Mouse (Mus musculus) heart, adult 2 months (tissue): ENCODE results near the gene Kctd2.
A peak's percentile ranks its signal among the peaks of the same experiment; 100 is the strongest.

Experiments used
- CTCF ChIP-seq: fragments of 200-600 bp; IDR thresholded peaks from 2 replicates; pipeline ENCODE4 v1.8.1; 2022; ENCODE audit warnings: antibody characterized with exemption, mild to moderate bottlenecking, moderate library complexity
- POLR2A ChIP-seq: fragments of 200-500 bp; IDR thresholded peaks from 2 replicates; pipeline ENCODE4 v1.6.1; 2011; ENCODE audit warnings: mild to moderate bottlenecking, low read depth, low read length, control low read depth; ENCODE audit not compliant: insufficient read depth

DNA sequence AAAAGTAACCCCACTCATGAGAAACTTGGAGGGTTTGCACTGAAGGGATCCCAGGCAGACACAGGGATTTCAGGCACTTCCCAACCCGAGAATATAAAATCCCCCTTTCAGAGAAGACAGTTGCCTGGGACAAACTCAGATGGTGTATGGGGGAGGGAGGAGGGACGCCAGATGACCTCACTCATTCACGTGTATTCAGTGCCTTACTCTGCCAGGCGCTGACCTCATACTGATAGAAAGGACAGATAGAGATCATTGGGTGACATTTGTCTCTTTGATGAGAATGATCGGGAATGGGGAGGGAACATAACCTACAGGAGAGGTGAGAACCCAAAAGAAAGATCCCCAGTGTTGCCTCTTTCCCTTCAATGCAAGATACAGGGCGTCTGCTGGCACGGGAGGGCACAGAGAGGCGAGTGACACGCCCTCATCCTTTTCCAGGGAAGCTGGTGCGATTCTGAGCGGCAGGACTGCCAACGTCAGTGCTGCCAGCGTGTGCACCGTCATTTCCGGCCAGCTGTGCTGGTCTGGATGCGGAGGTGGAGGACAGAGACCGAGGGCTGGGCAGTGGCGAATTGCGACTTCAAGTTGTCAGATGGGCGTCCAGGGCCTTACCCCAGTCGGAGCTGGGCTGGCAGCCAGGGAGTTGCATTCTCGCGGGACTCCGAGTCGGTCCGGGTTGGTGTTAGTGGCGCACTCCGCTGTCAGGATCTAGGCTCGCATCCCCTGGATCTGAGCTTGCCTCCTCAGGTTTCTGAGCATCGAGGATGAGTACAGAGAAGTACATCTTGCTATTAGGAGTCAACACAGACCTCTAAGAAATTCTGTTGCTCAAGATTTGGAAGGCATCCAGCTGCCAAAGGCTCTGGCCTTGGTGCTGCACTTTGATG, 45.9 kb upstream of the Kctd2 start:
- no peak for TF ChIP-seq CTCF
- peak; percentile 47; the same call in 1 of the 2 replicates for TF ChIP-seq POLR2A
